Mouse (Mus musculus): Measurements from ENCODE around the gene Fam133b. TPM values are rescaled to one million over a fixed set of nuclear protein-coding genes. Genes with fewer than 3 reads are reported as not detected.

Fam133b gene
- polyA plus RNA-seq, 1 experiment from 2014 or later = 17.1 TPM

- H3K27me3 ChIP-seq (ENCODE audit: control insufficient read depth, insufficient read depth, low read length) = no peaks in the 10 kb centered on the region
- peaks cover 14% of the 10 kb centered on the region; the same call in 1 of the 2 replicates for H3K36me3 ChIP-seq (ENCODE audit: control insufficient read depth, insufficient read depth, low read length)
- no peaks in the 10 kb centered on the region for H3K9me3 ChIP-seq (ENCODE audit: control insufficient read depth, low read length)
- H3K4me2 ChIP-seq (ENCODE audit: low read length) = peak overlapping the region; percentile 83
- WGBS = 8% methylated on average over 7 of the region's 7 CpGs
- ATAC-seq (ENCODE audit: insufficient number of reproducible peaks, insufficient read depth, low FRiP score, low read depth) = no peak
- peak overlapping the region; percentile 64 to 98 for H3K4me3 ChIP-seq (ENCODE audit: control insufficient read depth in 1 of 2, insufficient read depth in 1 of 2, low read depth in 1 of 2, low read length in 2 of 2)
- peak overlapping the region; percentile 87 for H3K9ac ChIP-seq (ENCODE audit: low read length)
- H3K4me1 ChIP-seq (ENCODE audit: control insufficient read depth in 2 of 2, insufficient read depth in 2 of 2, low read length in 2 of 2) = peaks cover 2 to 14% of the 10 kb centered on the region in 2 experiments; a peak in 3 of 4 replicates
- H3K27ac ChIP-seq (replicated peaks in 1 of 2; ENCODE audit: control insufficient read depth in 1 of 2, insufficient read depth in 1 of 2, low read depth in 2 of 2, low read length in 2 of 2) = peak overlapping the region in 1 of 2 experiments; percentile 92; a peak in 1 of 4 replicates
Measured at GRCm38 (mm10) chr5:3544480-3544769, 792 bp downstream of the Fam133b start.

GRCm38 (mm10) chr5:3546226-3546625 lies 2.6 kb downstream of the Fam133b start:
- Histone ChIP-seq H3K9me3 (ENCODE audit: control insufficient read depth, low read length) (no peaks in the 10 kb centered on the region), H3K4me1 (ENCODE audit: control insufficient read depth in 2 of 2, insufficient read depth in 2 of 2, low read length in 2 of 2) (peaks cover 2 to 14% of the 10 kb centered on the region in 2 experiments; a peak in 3 of 4 replicates), H3K27ac (replicated peaks in 1 of 2; ENCODE audit: control insufficient read depth in 1 of 2, insufficient read depth in 1 of 2, low read depth in 2 of 2, low read length in 2 of 2) (no peak overlapping the region), H3K4me3 (ENCODE audit: control insufficient read depth in 1 of 2, insufficient read depth in 1 of 2, low read depth in 1 of 2, low read length in 2 of 2) (no peak overlapping the region), H3K36me3 (ENCODE audit: control insufficient read depth, insufficient read depth, low read length) (peaks cover 14% of the 10 kb centered on the region; the same call in 1 of the 2 replicates), H3K27me3 (ENCODE audit: control insufficient read depth, insufficient read depth, low read length) (no peaks in the 10 kb centered on the region), H3K4me2 (ENCODE audit: low read length) (no peak overlapping the region), H3K9ac (ENCODE audit: low read length) (no peak overlapping the region)
- ATAC-seq (ENCODE audit: insufficient number of reproducible peaks, insufficient read depth, low FRiP score, low read depth) = no peak
- WGBS = 81% methylated on average over 1 of the region's 1 CpGs

GRCm38 (mm10) chr5:3551481-3551880 lies 7.8 kb downstream of the Fam133b start:
- no peak overlapping the region for H3K4me3 ChIP-seq (ENCODE audit: control insufficient read depth in 1 of 2, insufficient read depth in 1 of 2, low read depth in 1 of 2, low read length in 2 of 2)
- no peaks in the 10 kb centered on the region for H3K27me3 ChIP-seq (ENCODE audit: control insufficient read depth, insufficient read depth, low read length)
- WGBS = 89% methylated on average over 1 of the region's 1 CpGs
- H3K9ac ChIP-seq (ENCODE audit: low read length) = no peak overlapping the region
- peaks cover 30% of the 10 kb centered on the region for H3K36me3 ChIP-seq (ENCODE audit: control insufficient read depth, insufficient read depth, low read length)
- no peak overlapping the region for H3K27ac ChIP-seq (replicated peaks in 1 of 2; ENCODE audit: control insufficient read depth in 1 of 2, insufficient read depth in 1 of 2, low read depth in 2 of 2, low read length in 2 of 2)
- no peak overlapping the region for H3K4me2 ChIP-seq (ENCODE audit: low read length)
- no peak for ATAC-seq (ENCODE audit: insufficient number of reproducible peaks, insufficient read depth, low FRiP score, low read depth)
- H3K9me3 ChIP-seq (ENCODE audit: control insufficient read depth, low read length) = no peaks in the 10 kb centered on the region
- no peaks in the 10 kb centered on the region for H3K4me1 ChIP-seq (ENCODE audit: control insufficient read depth in 2 of 2, insufficient read depth in 2 of 2, low read length in 2 of 2)

- H3K4me2 ChIP-seq (ENCODE audit: low read length) = no peak overlapping the region
- H3K27ac ChIP-seq (replicated peaks in 1 of 2; ENCODE audit: control insufficient read depth in 1 of 2, insufficient read depth in 1 of 2, low read depth in 2 of 2, low read length in 2 of 2) = no peak overlapping the region
- no peak overlapping the region for H3K4me3 ChIP-seq (ENCODE audit: control insufficient read depth in 1 of 2, insufficient read depth in 1 of 2, low read depth in 1 of 2, low read length in 2 of 2)
- no peak for ATAC-seq (ENCODE audit: insufficient number of reproducible peaks, insufficient read depth, low FRiP score, low read depth)
- no peaks in the 10 kb centered on the region for H3K27me3 ChIP-seq (ENCODE audit: control insufficient read depth, insufficient read depth, low read length)
- H3K4me1 ChIP-seq (ENCODE audit: control insufficient read depth in 2 of 2, insufficient read depth in 2 of 2, low read length in 2 of 2) = no peaks in the 10 kb centered on the region
- peaks cover 46% of the 10 kb centered on the region for H3K36me3 ChIP-seq (ENCODE audit: control insufficient read depth, insufficient read depth, low read length)
- 90% methylated on average over 2 of the region's 2 CpGs for WGBS
- H3K9me3 ChIP-seq (ENCODE audit: control insufficient read depth, low read length) = no peaks in the 10 kb centered on the region
- no peak overlapping the region for H3K9ac ChIP-seq (ENCODE audit: low read length)
Measured at GRCm38 (mm10) chr5:3554198-3554597, 10.6 kb downstream of the Fam133b start.

GRCm38 (mm10) chr5:3571266-3571665 lies 27.6 kb downstream of the Fam133b start, which contains the start of gene 1700109H08Rik:
Gene 1700109H08Rik (plus strand): TSS chr5:3571566.
- WGBS = 97% methylated on average over 4 of the region's 4 CpGs

GRCm38 (mm10) chr5:3574825-3575224 lies 31.2 kb downstream of the Fam133b start:
- WGBS = 95% methylated on average over 2 of the region's 2 CpGs

More at GRCm38 (mm10) chr5:3571266-3571665, 27.6 kb downstream of the Fam133b start, which contains the start of gene 1700109H08Rik:
- Histone ChIP-seq H3K9me3 (ENCODE audit: control insufficient read depth, low read length) (0 out of 2 replicates have a peak, but pooled peaks cover 6% of the 10 kb centered on the region), H3K4me3 (ENCODE audit: control insufficient read depth in 1 of 2, insufficient read depth in 1 of 2, low read depth in 1 of 2, low read length in 2 of 2) (no peak within 1 kb of the TSS), H3K4me1 (ENCODE audit: control insufficient read depth in 2 of 2, insufficient read depth in 2 of 2, low read length in 2 of 2) (no peaks in the 10 kb centered on the region), H3K27ac (replicated peaks in 1 of 2; ENCODE audit: control insufficient read depth in 1 of 2, insufficient read depth in 1 of 2, low read depth in 2 of 2, low read length in 2 of 2) (no peak within 1 kb of the TSS), H3K9ac (ENCODE audit: low read length) (no peak within 1 kb of the TSS), H3K4me2 (ENCODE audit: low read length) (no peak within 1 kb of the TSS), H3K36me3 (ENCODE audit: control insufficient read depth, insufficient read depth, low read length) (peaks cover 99% of the 10 kb centered on the region), H3K27me3 (ENCODE audit: control insufficient read depth, insufficient read depth, low read length) (no peaks in the 10 kb centered on the region)
- no peak for ATAC-seq (ENCODE audit: insufficient number of reproducible peaks, insufficient read depth, low FRiP score, low read depth)

GRCm38 (mm10) chr5:3577939-3578338 lies 34.3 kb downstream of the Fam133b start:
- no peak for ATAC-seq (ENCODE audit: insufficient number of reproducible peaks, insufficient read depth, low FRiP score, low read depth)
- H3K36me3 ChIP-seq (ENCODE audit: control insufficient read depth, insufficient read depth, low read length) = peaks cover 100% of the 10 kb centered on the region
- WGBS = 94% methylated on average over 2 of the region's 2 CpGs
- H3K9me3 ChIP-seq (ENCODE audit: control insufficient read depth, low read length) = 0 out of 2 replicates have a peak, but pooled peaks cover 6% of the 10 kb centered on the region
- H3K27me3 ChIP-seq (ENCODE audit: control insufficient read depth, insufficient read depth, low read length) = no peaks in the 10 kb centered on the region
- no peak overlapping the region for H3K27ac ChIP-seq (replicated peaks in 1 of 2; ENCODE audit: control insufficient read depth in 1 of 2, insufficient read depth in 1 of 2, low read depth in 2 of 2, low read length in 2 of 2)
- H3K4me2 ChIP-seq (ENCODE audit: low read length) = no peak overlapping the region
- H3K9ac ChIP-seq (ENCODE audit: low read length) = no peak overlapping the region
- no peak overlapping the region for H3K4me3 ChIP-seq (ENCODE audit: control insufficient read depth in 1 of 2, insufficient read depth in 1 of 2, low read depth in 1 of 2, low read length in 2 of 2)
- no peaks in the 10 kb centered on the region for H3K4me1 ChIP-seq (ENCODE audit: control insufficient read depth in 2 of 2, insufficient read depth in 2 of 2, low read length in 2 of 2)

More at GRCm38 (mm10) chr5:3574825-3575224, 31.2 kb downstream of the Fam133b start:
- Histone ChIP-seq H3K9me3 (ENCODE audit: control insufficient read depth, low read length) (0 out of 2 replicates have a peak, but pooled peaks cover 6% of the 10 kb centered on the region), H3K27ac (replicated peaks in 1 of 2; ENCODE audit: control insufficient read depth in 1 of 2, insufficient read depth in 1 of 2, low read depth in 2 of 2, low read length in 2 of 2) (no peak overlapping the region), H3K4me1 (ENCODE audit: control insufficient read depth in 2 of 2, insufficient read depth in 2 of 2, low read length in 2 of 2) (no peaks in the 10 kb centered on the region), H3K36me3 (ENCODE audit: control insufficient read depth, insufficient read depth, low read length) (peaks cover 100% of the 10 kb centered on the region), H3K4me2 (ENCODE audit: low read length) (no peak overlapping the region), H3K4me3 (ENCODE audit: control insufficient read depth in 1 of 2, insufficient read depth in 1 of 2, low read depth in 1 of 2, low read length in 2 of 2) (no peak overlapping the region), H3K9ac (ENCODE audit: low read length) (no peak overlapping the region), H3K27me3 (ENCODE audit: control insufficient read depth, insufficient read depth, low read length) (no peaks in the 10 kb centered on the region)
- ATAC-seq (ENCODE audit: insufficient number of reproducible peaks, insufficient read depth, low FRiP score, low read depth) = no peak

GRCm38 (mm10) chr5:3579066-3579465 lies 35.4 kb downstream of the Fam133b start:
- Histone ChIP-seq H3K36me3 (ENCODE audit: control insufficient read depth, insufficient read depth, low read length) (peaks cover 100% of the 10 kb centered on the region), H3K9ac (ENCODE audit: low read length) (no peak overlapping the region), H3K4me1 (ENCODE audit: control insufficient read depth in 2 of 2, insufficient read depth in 2 of 2, low read length in 2 of 2) (no peaks in the 10 kb centered on the region), H3K27me3 (ENCODE audit: control insufficient read depth, insufficient read depth, low read length) (no peaks in the 10 kb centered on the region), H3K9me3 (ENCODE audit: control insufficient read depth, low read length) (0 out of 2 replicates have a peak, but pooled peaks cover 6% of the 10 kb centered on the region), H3K4me2 (ENCODE audit: low read length) (no peak overlapping the region), H3K4me3 (ENCODE audit: control insufficient read depth in 1 of 2, insufficient read depth in 1 of 2, low read depth in 1 of 2, low read length in 2 of 2) (no peak overlapping the region), H3K27ac (replicated peaks in 1 of 2; ENCODE audit: control insufficient read depth in 1 of 2, insufficient read depth in 1 of 2, low read depth in 2 of 2, low read length in 2 of 2) (no peak overlapping the region)
- 93% methylated on average over 7 of the region's 7 CpGs for WGBS
- ATAC-seq (ENCODE audit: insufficient number of reproducible peaks, insufficient read depth, low FRiP score, low read depth) = no peak
